Mouse (Mus musculus) urinary bladder, postnatal 36 days (tissue): ENCODE results near the gene Akna.

Experiments
- DNase-seq, 2 experiments: peaks; one replicate each; pipeline ENCODE4 v3.0.0; 2022; ENCODE audit warnings: low spot score in 2 of 2, mixed read lengths in 1 of 2

Akna gene

GRCm38 (mm10) chr4:63384262-63384661 lies 18.9 kb downstream of the Akna start:
- DNase-seq: no peak

- DNase-seq: no peak
These were observed 19.7 kb downstream of the Akna start for GRCm38 (mm10) chr4:63383474-63383873.

GRCm38 (mm10) chr4:63382676-63383369 lies 20.3 kb downstream of the Akna start:
- DNase-seq: no peak

- no peak for DNase-seq
These were observed 25.7 kb downstream of the Akna start for GRCm38 (mm10) chr4:63377483-63377882.

GRCm38 (mm10) chr4:63375367-63375766 lies 27.8 kb downstream of the Akna start:
- no peak for DNase-seq

- no peak for DNase-seq
These were observed 28.8 kb downstream of the Akna start for GRCm38 (mm10) chr4:63374331-63374730.

- DNase-seq: no peak
These were observed 29.8 kb downstream of the Akna start for GRCm38 (mm10) chr4:63373404-63373803.

- DNase-seq: no peak
These were observed 31.3 kb downstream of the Akna start for GRCm38 (mm10) chr4:63371890-63372289.

GRCm38 (mm10) chr4:63370897-63371296 lies 32.3 kb downstream of the Akna start:
- DNase-seq: no peak

- peak; percentile 82 to 85 for DNase-seq
These were observed 34.6 kb downstream of the Akna start for GRCm38 (mm10) chr4:63368577-63368976.

GRCm38 (mm10) chr4:63362150-63362549 lies 41.0 kb downstream of the Akna start, which contains the start of gene Orm2:
Gene Orm2, plus strand, starts transcription at chr4:63362449.
- peak in 1 of 2 experiments; percentile 39 for DNase-seq

- DNase-seq: no peak
These were observed 43.3 kb downstream of the Akna start for GRCm38 (mm10) chr4:63359861-63360260.

- peak in 1 of 2 experiments; percentile 41 for DNase-seq
These were observed 46.1 kb downstream of the Akna start for GRCm38 (mm10) chr4:63356981-63357570.

GRCm38 (mm10) chr4:63355877-63356665 lies 47.1 kb downstream of the Akna start, which contains the start of gene Orm3:
Gene Orm3, plus strand, starts transcription at chr4:63356162.
- peak in 1 of 2 experiments; percentile 53 for DNase-seq

GRCm38 (mm10) chr4:63348524-63348923 lies 54.6 kb downstream of the Akna start:
- no peak for DNase-seq

GRCm38 (mm10) chr4:63346659-63347058 lies 56.5 kb downstream of the Akna start:
- no peak for DNase-seq

GRCm38 (mm10) chr4:63345261-63345660 lies 57.9 kb downstream of the Akna start:
- no peak for DNase-seq

- peak in 1 of 2 experiments; percentile 57 for DNase-seq
These were observed 58.9 kb downstream of the Akna start, which contains the start of gene Orm1 for GRCm38 (mm10) chr4:63344295-63344694. Gene Orm1, plus strand, starts transcription at chr4:63344560.

GRCm38 (mm10) chr4:63343608-63344007 lies 59.5 kb downstream of the Akna start:
- DNase-seq: no peak

- DNase-seq: no peak
These were observed 60.7 kb downstream of the Akna start for GRCm38 (mm10) chr4:63342491-63342890.

GRCm38 (mm10) chr4:63338414-63339076 lies 64.6 kb downstream of the Akna start:
- DNase-seq: no peak

- no peak for DNase-seq
These were observed 69.8 kb downstream of the Akna start for GRCm38 (mm10) chr4:63333403-63333802.
